Mouse (Mus musculus) cortical plate, adult 2 months (tissue): ENCODE data around the gene Nrsn2.

ENCODE experiments used
- CTCF ChIP-seq: fragments of 200-500 bp; IDR thresholded peaks from 2 replicates; pipeline ENCODE4 v1.5.1; 2011; ENCODE audit warnings: mild to moderate bottlenecking, control low read depth, low read length; ENCODE audit not compliant: insufficient read depth; ENCODE audit errors: extremely low read depth
- POLR2A ChIP-seq: fragments of 200-500 bp; IDR thresholded peaks from 2 replicates; pipeline ENCODE4 v1.6.1; 2011; ENCODE audit warnings: mild to moderate bottlenecking, low read length, control low read depth; ENCODE audit not compliant: insufficient read depth; ENCODE audit errors: extremely low read depth

DNA sequence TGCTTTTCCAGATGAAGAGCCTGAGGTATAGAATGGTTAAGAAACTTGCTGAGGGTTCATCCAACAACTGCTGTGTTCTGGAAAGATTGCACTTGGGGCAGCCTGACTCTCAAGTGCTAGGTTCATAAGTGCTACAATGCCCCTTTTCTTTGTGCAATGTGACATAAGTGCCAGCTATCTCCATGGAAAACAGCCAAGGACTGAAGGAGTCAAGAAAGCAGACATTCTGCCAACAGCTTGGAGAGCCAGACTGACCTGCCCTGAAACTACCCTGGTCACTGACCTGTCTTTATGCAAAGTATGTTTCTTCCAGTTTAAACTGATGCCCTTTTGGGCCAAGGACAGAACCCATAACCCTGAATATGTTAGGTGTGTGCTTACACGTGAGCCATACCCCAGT, 39.6 kb downstream of the Nrsn2 start:
- TF ChIP-seq POLR2A: no peak
- no peak for TF ChIP-seq CTCF
